Mouse (Mus musculus): ENCODE data around the gene Rangap1. TPM values are rescaled to one million over a fixed set of nuclear protein-coding genes. Genes with fewer than 3 reads are reported as not detected.

Gene Rangap1
- total RNA-seq, 2 experiments from 2014 or later, result 210 to 216 TPM

Other genes with a start within 250 kb of the Rangap1 start
- 10 to 100 TPM; 64.1 to 66.4 TPM for gene Ep300, start 160.2 kb downstream of the Rangap1 start, total RNA-seq (2021)
- gene L3mbtl2, start 81.6 kb downstream of the Rangap1 start, total RNA-seq (2021), result 10 to 100 TPM; 30.2 to 34.0 TPM
- 10 to 100 TPM; 16.2 to 20.7 TPM for gene Chadl, start 48.2 kb downstream of the Rangap1 start, total RNA-seq (2021)
- gene Zc3h7b, start 473 bp downstream of the Rangap1 start, total RNA-seq (2021), result 100 to 1,000 TPM; 174 to 178 TPM
- gene Tef, start 56.9 kb upstream of the Rangap1 start, total RNA-seq (2021), result 100 to 1,000 TPM; 220 to 246 TPM
- gene Tob2, start 113.3 kb upstream of the Rangap1 start, total RNA-seq (2021), result 10 to 100 TPM; 25.5 to 27.2 TPM
- 10 to 100 TPM; 33.7 to 34.7 TPM for gene Phf5a, start 126.4 kb upstream of the Rangap1 start, total RNA-seq (2021)
- gene Aco2, start 126.8 kb upstream of the Rangap1 start, total RNA-seq (2021), result 100 to 1,000 TPM; 423 to 442 TPM
- 10 to 100 TPM; 49.8 to 56.5 TPM for gene Polr3h, start 180.7 kb upstream of the Rangap1 start, total RNA-seq (2021)
- gene Csdc2, start 191.2 kb upstream of the Rangap1 start, total RNA-seq (2021), result 10 to 100 TPM; 96.0 to 98.3 TPM
- gene Pmm1, start 215.4 kb upstream of the Rangap1 start, total RNA-seq (2021), result 100 to 1,000 TPM; 203 to 208 TPM
- not detected for gene 1700029P11Rik, start 235.0 kb upstream of the Rangap1 start, total RNA-seq (2021)
- gene Xrcc6, start 242.3 kb upstream of the Rangap1 start, total RNA-seq (2021), result 10 to 100 TPM; 19.5 to 23.7 TPM